Mouse (Mus musculus) midbrain, embryonic 16.5 days (tissue): ENCODE measurements around the gene Hspa5. TPM values are rescaled to one million over a fixed set of nuclear protein-coding genes. Genes with fewer than 3 reads are reported as not detected.

Experiments used
- ATAC-seq: fragments of 200-750 bp; cut with Nextera tagmentation; 2 replicates; pipeline ENCODE4 v1.8.0; 2017; ENCODE audit warnings: moderate TSS enrichment
- H3K27ac ChIP-seq: fragments of 300-500 bp; sonication (generic); 2 replicates; pipeline ENCODE4 v1.5.1; 2014; ENCODE audit warnings: mild to moderate bottlenecking, low read length, mixed read lengths
- H3K27me3 ChIP-seq: fragments of 300-500 bp; sonication (generic); 2 replicates; pipeline ENCODE4 v1.6.1; 2014; ENCODE audit warnings: low read depth, low read length, mixed read lengths; ENCODE audit not compliant: control insufficient read depth, insufficient read depth
- H3K36me3 ChIP-seq: fragments of 300-500 bp; sonication (generic); 2 replicates; pipeline ENCODE4 v1.6.1; 2014; ENCODE audit warnings: mild to moderate bottlenecking, low read length, moderate library complexity, mixed read lengths; ENCODE audit not compliant: control insufficient read depth, insufficient read depth
- H3K4me1 ChIP-seq: fragments of 300-500 bp; sonication (generic); 2 replicates; pipeline ENCODE4 v1.6.1; 2014; ENCODE audit warnings: mild to moderate bottlenecking, low read length, mixed read lengths; ENCODE audit not compliant: control insufficient read depth, insufficient read depth
- H3K4me2 ChIP-seq: fragments of 300-500 bp; sonication (generic); 2 replicates; pipeline ENCODE4 v1.6.1; 2014; ENCODE audit warnings: mild to moderate bottlenecking, low read length, mixed read lengths
- H3K4me3 ChIP-seq: fragments of 300-500 bp; sonication (generic); 2 replicates; pipeline ENCODE4 v1.5.1; 2014; ENCODE audit warnings: low read depth, mild to moderate bottlenecking, low read length, moderate library complexity, mixed read lengths
- H3K9ac ChIP-seq: fragments of 300-500 bp; sonication (generic); 2 replicates; pipeline ENCODE4 v1.6.1; 2014; ENCODE audit warnings: low read depth, low read length, mixed read lengths
- H3K9me3 ChIP-seq: fragments of 300-500 bp; sonication (generic); replicated peaks from 2 replicates; pipeline ENCODE4 v1.6.1; 2014; ENCODE audit warnings: mild to moderate bottlenecking, low read length, mixed read lengths; ENCODE audit not compliant: control insufficient read depth, poor library complexity, severe bottlenecking
- WGBS: fragments of 180-500 bp; shearing (Covaris S2); extraction: QIAGEN DNeasy Blood & Tissue Kit; methylation state at CpG from one replicate; pipeline ENCODE4 v1.1.7; 2014; 5-methylcytosine and 5-hydroxymethylcytosine counted together
- polyA plus RNA-seq: library from polyadenylated mRNA; unstranded; fragments of >200 nt; fragmentation: Nextera tagmentation; extraction: Ambion mirVana; gene quantifications from 2 replicates; pipeline ENCODE4 v1.2.1, GENCODE M21; 2015

Gene Hspa5
- 420 and 450 TPM in 2 replicates for polyA plus RNA-seq

DNA sequence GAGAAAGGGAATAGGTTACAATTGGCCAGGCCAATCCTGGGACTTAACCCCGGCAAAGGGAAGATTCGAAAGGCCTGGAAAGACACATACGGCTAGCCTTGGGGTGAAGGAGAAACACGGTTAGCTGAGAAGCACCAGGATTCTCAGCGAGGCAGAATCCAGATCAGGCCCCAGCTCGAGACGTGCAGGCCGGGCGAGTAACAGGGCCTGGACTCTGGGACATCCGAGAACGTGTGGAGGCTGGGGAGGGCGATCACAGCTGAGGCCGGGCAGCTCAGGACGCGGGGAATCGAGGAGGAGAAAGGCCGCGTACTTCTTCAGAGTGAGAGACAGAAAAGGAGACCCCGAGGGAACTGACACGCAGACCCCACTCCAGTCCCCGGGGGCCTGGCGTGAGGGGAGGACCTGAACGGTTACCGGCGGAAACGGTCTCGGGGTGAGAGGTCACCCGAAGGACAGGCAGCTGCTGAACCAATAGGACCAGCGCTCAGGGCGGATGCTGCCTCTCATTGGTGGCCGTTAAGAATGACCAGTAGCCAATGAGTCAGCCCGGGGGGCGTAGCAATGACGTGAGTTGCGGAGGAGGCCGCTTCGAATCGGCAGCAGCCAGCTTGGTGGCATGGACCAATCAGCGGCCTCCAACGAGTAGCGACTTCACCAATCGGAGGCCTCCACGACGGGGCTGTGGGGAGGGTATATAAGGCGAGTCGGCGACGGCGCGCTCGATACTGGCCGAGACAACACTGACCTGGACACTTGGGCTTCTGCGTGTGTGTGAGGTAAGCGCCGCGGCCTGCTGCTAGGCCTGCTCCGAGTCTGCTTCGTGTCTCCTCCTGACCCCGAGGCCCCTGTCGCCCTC is at the start of gene Hspa5:
Hspa5 (plus strand) TSS at position 603 of the 859 bp plus-strand sequence.
- H3K4me2 ChIP-seq, result peak within 1 kb of the TSS; percentile 77
- WGBS, result under 1% methylated on average over 60 of the region's 60 CpGs
- peak; percentile 99 for ATAC-seq
- H3K36me3 ChIP-seq, result peaks cover 27% of the 10 kb centered on the region
- peak within 1 kb of the TSS; percentile 94 for H3K9ac ChIP-seq
- peaks cover 41% of the 10 kb centered on the region for H3K4me1 ChIP-seq
- H3K27me3 ChIP-seq, result no peaks in the 10 kb centered on the region
- no peaks in the 10 kb centered on the region for H3K9me3 ChIP-seq
- peak within 1 kb of the TSS; percentile 89 for H3K27ac ChIP-seq
- peak within 1 kb of the TSS; percentile 98 for H3K4me3 ChIP-seq

DNA sequence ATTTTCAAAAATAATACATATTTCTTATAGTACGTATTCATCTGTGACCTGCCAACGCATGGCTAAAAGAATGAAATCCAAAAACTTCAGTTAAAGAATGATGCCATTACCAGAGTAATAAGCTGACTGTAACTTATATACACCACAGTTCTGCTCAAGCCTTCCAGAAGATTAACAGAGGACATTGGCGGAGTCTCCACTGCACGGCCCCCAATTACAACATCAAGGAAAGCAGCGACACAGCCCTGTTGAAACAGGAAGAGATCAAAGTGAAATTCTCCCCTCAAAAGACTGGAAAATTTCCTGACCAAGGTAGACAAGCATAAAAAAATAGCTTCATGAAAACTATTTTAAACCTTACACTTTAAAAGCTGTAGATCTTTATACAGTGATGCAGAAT is 46.5 kb upstream of the Hspa5 start:
- WGBS, result 95% methylated on average over 5 of the region's 5 CpGs
- peaks cover 33% of the 10 kb centered on the region for H3K36me3 ChIP-seq

DNA sequence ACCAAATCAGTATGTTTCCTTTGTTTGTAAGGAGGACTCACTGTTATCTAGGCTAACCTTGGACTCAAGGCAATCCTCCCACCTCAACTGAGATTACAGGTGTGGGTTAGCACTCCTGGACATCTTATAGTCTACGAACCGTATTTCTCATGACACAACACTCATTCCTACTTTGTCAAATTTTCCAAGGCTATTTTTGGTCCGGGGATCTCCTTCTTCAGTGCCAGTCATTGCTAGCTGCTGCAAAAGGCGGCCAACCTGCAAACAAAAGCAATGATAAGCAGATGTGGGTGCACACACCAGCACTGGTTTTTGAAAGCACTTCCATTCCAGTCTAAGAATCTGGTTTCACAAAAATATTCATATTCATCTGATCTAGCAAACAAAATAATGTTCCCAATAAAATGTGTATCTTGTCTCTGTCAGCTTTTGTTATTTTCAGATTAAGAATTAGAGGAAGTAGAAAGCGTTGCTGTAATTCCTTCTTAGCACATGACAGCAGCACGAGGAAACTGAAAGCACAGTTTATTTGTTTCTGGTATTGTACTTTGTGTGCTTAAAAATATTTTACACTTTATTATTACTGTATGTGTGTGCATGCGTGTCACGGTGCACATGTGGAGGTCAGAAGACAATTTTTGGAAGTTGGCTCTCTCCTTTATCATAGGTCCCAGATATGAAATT is 44.6 kb upstream of the Hspa5 start:
- Histone ChIP-seq H3K4me1 (no peaks in the 10 kb centered on the region), H3K9ac (no peak overlapping the region), H3K4me3 (no peak overlapping the region), H3K4me2 (no peak overlapping the region), H3K9me3 (no peaks in the 10 kb centered on the region), H3K27me3 (no peaks in the 10 kb centered on the region), H3K36me3 (peaks cover 30% of the 10 kb centered on the region), H3K27ac (no peak overlapping the region)
- no peak for ATAC-seq
- 94% methylated on average over 8 of the region's 8 CpGs for WGBS

More for the DNA sequence above, 46.5 kb upstream of the Hspa5 start:
- no peak overlapping the region for H3K27ac ChIP-seq
- ATAC-seq, result no peak
- no peak overlapping the region for H3K4me3 ChIP-seq
- no peaks in the 10 kb centered on the region for H3K27me3 ChIP-seq
- no peak overlapping the region for H3K4me2 ChIP-seq
- H3K4me1 ChIP-seq, result no peaks in the 10 kb centered on the region
- H3K9ac ChIP-seq, result no peak overlapping the region
- no peaks in the 10 kb centered on the region for H3K9me3 ChIP-seq

DNA sequence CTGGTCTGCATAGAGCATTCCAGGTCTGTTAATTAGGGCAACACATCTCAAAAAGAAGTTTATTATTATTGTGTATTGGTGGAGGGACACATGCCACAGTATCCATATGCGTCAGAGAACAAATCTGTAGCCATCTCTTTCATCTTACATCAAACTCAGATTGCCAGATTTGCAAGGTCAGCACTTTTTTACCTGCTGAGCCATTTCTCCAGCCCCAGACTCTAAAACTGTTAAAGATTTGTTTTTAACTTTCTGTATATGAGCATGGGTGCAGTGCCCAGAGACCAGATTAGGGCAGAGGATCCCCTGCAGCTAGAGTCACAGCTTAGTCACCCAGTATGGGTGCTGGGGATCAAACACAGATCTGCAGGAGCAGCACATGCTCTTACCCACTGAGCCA is 35.1 kb upstream of the Hspa5 start:
- Histone ChIP-seq H3K9ac (no peak overlapping the region), H3K27me3 (no peaks in the 10 kb centered on the region), H3K4me1 (no peaks in the 10 kb centered on the region), H3K27ac (no peak overlapping the region), H3K36me3 (no peaks in the 10 kb centered on the region), H3K4me2 (no peak overlapping the region), H3K4me3 (no peak overlapping the region), H3K9me3 (no peaks in the 10 kb centered on the region)
- ATAC-seq, result no peak
- 80% methylated on average over 1 of the region's 1 CpGs for WGBS

DNA sequence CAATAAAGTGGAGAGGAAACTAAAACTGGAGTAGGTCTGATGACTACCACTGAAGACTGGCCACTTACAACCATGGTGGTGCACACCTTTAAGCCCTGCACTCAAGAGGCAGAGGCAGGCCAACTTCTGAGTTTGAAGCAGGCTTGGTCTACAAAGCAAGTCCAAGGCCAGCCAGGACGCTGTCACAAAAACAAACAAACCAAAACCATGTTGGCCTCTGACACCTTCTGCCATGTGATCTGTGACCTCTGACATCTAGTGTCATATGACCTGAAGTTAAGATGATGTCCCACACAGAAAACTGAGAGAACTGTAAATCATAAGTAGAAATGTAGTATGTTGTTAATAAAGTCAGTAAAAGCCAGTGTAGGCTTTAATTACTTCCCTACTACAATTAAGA is 33.9 kb upstream of the Hspa5 start:
- Histone ChIP-seq H3K4me3 (no peak overlapping the region), H3K27me3 (no peaks in the 10 kb centered on the region), H3K27ac (no peak overlapping the region), H3K9ac (no peak overlapping the region), H3K36me3 (peaks cover 2% of the 10 kb centered on the region; the same call in 1 of the 2 replicates), H3K9me3 (no peaks in the 10 kb centered on the region), H3K4me2 (no peak overlapping the region), H3K4me1 (no peaks in the 10 kb centered on the region; the same call in 1 of the 2 replicates)
- WGBS, result 83% methylated on average over 1 of the region's 1 CpGs
- ATAC-seq, result no peak

DNA sequence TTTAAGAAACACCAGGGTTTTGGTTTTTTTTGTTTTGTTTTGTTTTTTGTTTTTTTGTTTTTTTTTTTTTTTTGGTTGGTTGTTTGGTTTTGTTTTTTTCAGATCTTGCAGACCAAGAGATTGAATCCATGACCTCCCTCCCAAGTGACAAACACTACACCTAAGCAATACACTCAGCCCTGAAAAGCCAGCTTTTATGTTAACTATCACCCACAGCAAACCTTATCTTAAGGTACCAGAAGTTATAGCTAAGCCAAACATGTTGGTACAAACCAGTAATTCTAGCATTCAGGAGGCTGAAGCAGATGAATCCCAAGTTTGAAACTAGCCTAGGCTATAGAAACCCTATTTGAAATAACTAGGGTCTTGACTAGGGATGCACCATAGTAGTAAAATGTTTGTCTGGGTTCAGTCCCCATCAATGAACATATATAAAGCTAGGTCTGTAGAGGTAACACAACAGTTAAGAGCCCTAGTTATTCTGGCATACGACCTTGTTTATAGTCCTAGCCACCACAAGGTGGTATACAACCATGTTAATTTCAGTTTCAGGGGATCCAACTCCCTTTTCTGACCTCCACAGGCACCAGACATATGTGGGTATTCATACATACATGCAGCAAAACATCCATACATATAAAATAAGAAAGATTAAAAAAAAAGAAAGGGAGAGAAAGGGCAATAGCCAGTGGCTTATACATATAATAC is 31.9 kb upstream of the Hspa5 start:
- WGBS, result 82% methylated on average over 1 of the region's 1 CpGs
- H3K9me3 ChIP-seq, result no peaks in the 10 kb centered on the region
- no peak overlapping the region for H3K4me3 ChIP-seq
- H3K27ac ChIP-seq, result no peak overlapping the region
- H3K36me3 ChIP-seq, result peaks cover 2% of the 10 kb centered on the region; the same call in 1 of the 2 replicates
- no peak overlapping the region for H3K4me2 ChIP-seq
- no peak overlapping the region for H3K9ac ChIP-seq
- ATAC-seq, result no peak
- no peaks in the 10 kb centered on the region; the same call in 1 of the 2 replicates for H3K4me1 ChIP-seq
- H3K27me3 ChIP-seq, result no peaks in the 10 kb centered on the region

DNA sequence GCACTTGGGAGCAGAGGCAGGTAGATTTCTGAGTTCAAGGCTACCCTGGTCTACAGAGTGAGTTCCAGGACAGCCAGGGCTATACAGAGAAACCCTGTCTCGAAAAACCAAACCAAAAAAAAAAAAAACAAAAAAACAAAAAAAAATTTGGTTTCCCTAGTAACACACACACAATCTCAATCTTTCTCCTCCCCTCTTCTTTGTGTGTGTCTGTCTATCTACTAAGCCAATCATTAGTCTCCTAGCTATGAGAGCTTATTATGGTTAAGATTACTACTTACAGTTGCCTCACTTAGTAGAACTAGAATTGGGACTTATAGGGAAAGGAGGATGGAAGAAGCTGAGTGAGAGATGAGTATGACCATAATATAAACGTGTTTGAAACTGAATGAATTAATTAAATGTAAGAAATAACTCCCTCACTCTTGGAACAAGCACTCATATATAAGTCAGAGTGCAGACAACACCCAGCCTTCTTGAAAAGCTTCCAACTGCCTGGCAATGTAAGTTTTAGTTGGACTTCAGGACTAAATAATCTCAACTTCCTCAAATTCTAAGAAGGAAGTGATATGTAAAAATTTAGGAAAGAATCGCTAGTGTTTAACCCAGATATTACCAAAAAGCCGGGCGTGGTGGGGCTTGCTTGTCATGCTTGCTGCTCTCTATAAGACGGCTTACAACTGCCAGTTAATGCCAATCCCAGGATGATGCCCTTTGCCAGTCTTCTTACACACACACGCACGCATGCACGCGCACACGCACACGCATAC is 30.2 kb upstream of the Hspa5 start:
- Histone ChIP-seq H3K27ac (no peak overlapping the region), H3K4me3 (no peak overlapping the region), H3K36me3 (peaks cover 2% of the 10 kb centered on the region; the same call in 1 of the 2 replicates), H3K9me3 (no peaks in the 10 kb centered on the region), H3K27me3 (no peaks in the 10 kb centered on the region), H3K4me2 (no peak overlapping the region), H3K4me1 (no peaks in the 10 kb centered on the region; the same call in 1 of the 2 replicates), H3K9ac (no peak overlapping the region)
- 95% methylated on average over 12 of the region's 12 CpGs for WGBS
- ATAC-seq, result no peak

DNA sequence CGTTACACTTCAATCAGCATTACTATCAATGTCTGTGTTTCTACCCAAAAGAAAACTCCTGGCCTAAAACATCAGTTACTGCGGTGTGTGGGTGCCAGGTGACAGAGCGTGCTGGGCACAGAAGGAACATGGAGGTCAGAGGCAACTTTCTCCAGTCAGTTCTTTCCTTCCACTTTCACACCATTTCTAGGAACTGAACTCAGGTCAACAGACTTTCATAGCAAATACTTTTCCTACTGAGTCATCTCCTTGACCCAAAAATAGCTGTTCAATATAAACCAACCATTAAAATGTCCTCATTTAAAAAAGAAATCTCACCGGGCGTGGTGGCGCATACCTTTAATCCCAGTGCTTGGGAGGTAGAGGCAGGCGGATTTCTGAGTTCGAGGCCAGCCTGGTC is 29.1 kb upstream of the Hspa5 start:
- Histone ChIP-seq H3K36me3 (peaks cover 2% of the 10 kb centered on the region; the same call in 1 of the 2 replicates), H3K27me3 (no peaks in the 10 kb centered on the region), H3K9me3 (no peaks in the 10 kb centered on the region), H3K4me2 (no peak overlapping the region), H3K27ac (no peak overlapping the region), H3K4me1 (no peaks in the 10 kb centered on the region; the same call in 1 of the 2 replicates), H3K9ac (no peak overlapping the region), H3K4me3 (no peak overlapping the region)
- WGBS, result 98% methylated on average over 8 of the region's 8 CpGs
- ATAC-seq, result no peak
